Mouse (Mus musculus) cerebellum, adult 18-20 months (tissue): ENCODE results near the gene Pkmyt1.

Source experiments
- DNase-seq, 2 experiments: peaks; one replicate each; pipeline ENCODE4 v3.0.0; 2021

Pkmyt1 gene

DNA sequence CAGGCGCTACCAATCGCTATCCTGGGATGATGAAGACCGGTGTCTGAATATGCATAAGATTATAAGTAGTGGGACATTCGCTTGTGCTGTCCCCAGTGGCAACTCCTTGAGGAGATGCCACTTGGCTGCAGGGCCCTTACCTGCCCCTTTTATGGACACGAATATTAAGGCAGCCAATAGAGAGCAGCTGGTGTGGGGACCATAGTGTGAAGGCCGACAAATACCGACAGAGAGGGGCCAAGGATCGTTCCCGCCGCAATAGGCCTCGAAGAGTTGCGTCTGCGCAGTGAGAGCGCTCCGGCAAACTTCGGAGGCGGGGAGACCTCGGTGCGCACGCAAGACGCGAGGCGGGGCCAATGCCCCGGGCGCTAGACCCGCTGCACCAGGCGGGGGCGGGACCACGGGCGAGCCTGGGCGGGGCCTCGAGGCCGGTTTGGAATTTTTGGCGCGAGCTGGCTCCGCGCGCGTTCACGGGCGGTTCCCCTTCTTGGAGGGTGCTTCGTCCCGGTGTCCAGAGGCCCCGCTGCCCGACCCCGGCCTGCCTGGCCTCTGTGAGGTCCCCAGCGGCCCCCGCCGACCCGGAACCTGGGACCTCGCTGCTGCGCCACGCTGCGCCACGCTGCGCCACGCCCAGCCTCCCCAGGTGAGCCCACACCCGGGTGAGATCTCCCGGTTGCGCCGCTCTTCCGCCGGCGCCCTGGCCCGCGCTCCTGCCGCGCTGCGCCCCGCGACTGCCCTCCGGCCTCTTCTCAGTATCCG, at the start of gene Pkmyt1:
Pkmyt1 (plus strand) TSS at position 338 of the 759 bp plus-strand sequence.
- peak; percentile 95 to 97 for DNase-seq

DNA sequence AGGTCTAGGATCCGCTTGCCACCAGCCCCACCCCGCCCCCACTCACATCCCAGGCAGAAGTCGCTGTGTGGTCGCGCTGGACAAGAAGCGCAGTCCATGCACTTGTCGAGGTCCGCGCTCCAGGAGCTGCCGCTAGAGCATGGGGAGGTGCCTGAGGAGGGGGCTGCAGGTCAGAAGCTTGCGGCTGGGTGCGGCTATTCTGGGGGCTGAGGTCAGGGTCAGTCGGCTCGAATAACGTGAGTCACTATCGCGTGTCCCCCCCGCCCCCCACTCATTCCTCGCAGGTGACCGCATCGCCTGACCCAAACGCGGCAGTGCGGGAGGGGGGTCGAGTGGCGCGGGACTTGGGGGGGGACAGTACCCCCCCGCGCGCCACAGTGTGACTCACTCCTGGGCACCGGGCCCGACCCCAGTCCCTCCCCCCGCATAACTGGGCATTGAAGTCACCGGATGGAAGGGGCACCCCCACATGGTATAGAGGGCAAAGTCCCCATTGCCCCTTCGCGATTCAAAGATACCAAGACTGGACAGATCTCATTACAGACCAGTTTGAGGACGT, 49.6 kb upstream of the Pkmyt1 start:
- peak; percentile 63 to 76 for DNase-seq

DNA sequence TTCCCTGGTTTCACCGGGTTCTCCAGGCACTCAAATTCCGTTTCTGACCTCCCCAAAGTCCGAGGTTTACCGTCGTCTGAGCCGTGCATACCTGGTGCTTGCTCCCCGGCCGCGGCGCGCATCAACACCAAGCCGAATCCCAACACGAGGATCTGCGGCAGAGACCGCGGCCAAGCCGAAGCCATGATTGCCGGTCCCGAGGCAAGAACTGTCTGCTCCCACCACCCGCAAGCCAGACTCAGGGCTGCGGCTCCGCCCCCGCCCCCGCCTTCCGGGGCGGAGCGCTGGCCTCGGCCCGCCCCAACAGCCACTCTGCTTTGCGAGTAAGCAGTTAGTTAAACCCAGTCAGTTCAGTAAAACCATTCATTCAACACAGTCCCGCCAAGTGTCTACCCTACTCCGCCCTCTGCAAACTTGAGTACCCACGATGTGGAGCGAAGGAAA, 48.9 kb upstream of the Pkmyt1 start, which contains the start of gene Tnfrsf12a:
Tnfrsf12a (minus strand) TSS at position 233 of the 444 bp plus-strand sequence.
- DNase-seq: peak; percentile 88 to 90

DNA sequence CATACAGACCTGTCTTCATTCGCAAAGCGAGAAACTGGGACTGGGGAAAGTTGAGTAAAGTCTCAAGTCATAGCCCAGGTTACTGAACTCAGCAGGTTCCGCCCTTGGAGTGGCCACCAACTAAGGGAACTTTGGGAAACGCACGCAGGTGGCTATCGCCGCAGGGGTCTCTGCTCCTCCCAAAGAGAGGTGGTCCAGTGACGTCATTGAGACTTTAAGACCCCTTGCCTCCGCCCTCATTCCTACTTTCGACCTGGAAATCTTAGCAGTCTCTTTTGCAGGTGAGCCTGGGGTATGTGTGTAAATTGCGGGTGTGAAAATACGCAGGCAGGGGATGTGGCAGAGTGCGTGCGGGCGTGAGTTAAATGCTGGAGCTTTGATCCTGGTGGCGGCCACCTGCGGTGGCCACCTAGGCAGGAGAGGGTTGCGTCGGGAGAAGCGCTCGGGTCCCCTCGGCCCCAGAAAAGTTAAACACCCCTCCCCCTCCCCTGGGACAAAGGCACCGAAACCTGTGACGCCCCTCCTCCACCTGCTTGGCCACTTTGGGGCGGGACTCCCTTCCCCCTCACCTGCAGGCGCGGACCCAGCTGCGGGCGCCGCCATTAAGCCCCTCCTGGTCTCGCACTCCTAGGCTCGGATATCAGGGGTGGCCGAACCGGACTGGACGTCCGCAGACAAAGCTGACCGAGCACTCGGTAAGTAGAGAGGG, 46.9 kb upstream of the Pkmyt1 start, which contains the start of gene Cldn6:
Cldn6 (plus strand) TSS at position 123 of the 709 bp plus-strand sequence.
- no peak for DNase-seq

DNA sequence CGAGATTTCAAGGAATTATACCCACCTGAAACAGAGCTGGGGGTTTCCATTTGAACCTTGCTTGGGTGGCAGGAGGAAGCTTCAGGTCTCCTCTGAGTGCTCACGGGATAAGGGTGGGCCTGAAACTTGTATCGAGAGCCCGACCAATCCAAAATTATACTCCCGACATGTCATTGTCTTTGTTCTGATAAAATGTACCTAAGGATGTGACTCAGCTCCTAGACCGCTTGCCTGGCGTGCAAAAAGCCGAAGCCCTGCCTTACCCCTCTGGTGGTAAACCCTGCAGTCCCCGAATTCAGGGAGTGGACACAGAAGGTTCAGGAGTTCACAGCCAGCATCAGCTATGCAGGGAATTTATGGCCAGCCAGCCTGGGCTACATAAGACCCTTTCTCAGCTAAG, 45.8 kb upstream of the Pkmyt1 start:
- no peak for DNase-seq

DNA sequence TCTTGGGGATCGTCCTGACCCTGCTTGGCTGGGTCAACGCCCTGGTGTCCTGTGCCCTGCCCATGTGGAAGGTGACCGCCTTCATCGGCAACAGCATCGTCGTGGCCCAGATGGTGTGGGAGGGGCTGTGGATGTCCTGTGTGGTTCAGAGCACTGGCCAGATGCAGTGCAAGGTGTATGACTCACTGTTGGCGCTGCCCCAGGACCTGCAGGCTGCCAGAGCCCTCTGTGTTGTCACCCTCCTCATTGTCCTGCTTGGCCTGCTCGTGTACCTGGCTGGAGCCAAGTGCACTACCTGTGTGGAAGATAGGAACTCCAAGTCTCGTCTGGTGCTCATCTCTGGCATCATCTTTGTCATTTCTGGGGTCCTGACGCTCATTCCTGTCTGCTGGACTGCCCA, 45.0 kb upstream of the Pkmyt1 start:
- no peak for DNase-seq

DNA sequence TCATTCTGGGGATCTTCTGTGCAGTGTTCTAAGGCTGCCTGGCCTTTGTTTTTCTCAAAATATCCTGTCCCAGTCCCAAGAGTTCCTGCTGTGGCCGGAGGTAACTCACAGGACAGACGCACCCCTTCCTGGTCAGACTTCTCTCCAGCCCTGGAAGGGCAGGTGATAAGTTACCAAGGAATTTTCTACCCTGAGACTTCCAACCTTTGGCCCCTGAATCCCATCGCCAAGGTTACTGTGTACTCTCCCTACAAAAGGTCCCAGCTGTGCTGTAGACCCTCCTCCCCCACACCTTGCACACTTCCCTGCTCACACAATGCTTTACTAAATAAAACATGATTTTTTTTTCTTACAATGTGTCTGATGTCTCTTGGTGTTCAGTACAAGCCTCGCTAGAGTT, 44.0 kb upstream of the Pkmyt1 start:
- no peak for DNase-seq

DNA sequence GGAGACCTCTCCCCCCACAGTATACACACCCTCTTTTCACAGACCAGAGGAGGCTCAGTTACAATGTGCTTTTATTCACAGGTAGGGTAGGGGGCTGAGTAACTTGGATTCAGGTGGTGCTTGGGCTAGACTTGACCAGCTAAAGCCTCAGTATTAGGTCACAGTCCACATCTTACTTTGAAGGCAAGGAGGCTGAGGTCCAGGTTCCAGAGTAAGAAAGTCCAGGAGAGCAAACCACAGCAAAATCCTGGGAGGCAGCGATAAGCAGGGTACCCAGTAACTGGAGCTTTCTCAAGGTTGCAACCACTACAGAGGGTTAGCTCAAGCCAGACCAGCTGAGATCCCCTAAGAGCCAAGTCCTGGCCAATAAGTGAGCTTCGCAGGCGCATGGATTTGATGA, 43.6 kb upstream of the Pkmyt1 start:
- DNase-seq: no peak

DNA sequence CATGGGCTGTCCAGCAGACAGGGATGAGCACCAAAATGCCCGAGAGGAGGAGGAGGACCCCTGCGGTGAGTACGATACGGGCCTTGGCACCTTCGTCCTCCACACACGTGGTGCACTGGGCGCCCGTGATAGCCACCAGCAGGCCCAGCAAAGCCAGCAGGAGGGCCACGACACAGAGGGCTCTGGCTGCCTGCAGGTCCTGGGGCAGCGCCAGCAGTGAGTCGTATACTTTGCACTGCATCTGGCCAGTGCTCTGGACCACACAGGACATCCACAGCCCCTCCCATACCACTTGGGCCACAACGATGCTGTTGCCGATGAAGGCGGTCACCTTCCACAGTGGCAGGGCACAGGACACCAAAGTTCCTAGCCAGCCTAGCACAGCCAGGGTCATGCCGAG, 42.9 kb upstream of the Pkmyt1 start:
- DNase-seq: no peak

DNA sequence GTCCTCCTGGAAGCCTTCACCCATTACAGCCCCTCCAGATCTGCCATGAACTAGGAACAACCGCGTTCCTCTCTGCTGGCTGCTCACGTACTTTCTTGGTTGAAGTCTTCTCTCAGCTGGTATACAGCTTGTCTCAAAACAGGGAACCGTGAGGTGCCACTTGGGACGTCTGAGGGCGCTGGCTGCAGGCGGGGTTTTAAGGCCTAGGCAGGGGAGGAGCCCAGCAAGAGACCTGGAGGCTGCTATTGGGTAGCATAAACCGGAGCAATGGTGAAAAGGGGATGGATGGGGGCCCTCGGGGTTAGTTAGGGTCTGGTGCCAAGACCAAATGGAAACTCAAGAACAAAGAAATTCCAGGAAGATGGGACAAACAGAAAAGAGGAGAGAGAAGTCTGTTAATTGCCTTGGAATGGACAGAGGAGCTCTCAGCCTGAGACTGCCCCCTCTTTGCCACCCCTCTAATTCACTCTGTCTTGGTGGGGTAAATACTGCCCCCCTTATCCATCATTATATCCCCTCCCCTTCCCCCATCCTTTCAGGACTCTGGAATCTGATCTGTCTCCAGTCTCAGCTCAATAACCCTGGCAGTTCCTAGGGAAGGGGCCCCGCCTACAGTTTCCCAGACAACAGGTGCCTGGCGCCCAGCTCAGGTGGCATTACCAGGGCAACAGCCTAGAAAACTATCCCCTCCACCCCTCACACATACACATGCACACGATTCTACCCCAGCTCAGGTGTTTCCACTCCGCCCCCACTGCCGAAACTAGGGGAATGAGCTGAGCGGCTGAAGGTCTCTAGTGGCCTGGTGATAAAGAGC, 42.1 kb upstream of the Pkmyt1 start, which contains the start of gene Cldn9:
Cldn9 (minus strand) TSS at position 171 of the 817 bp plus-strand sequence.
- no peak for DNase-seq

DNA sequence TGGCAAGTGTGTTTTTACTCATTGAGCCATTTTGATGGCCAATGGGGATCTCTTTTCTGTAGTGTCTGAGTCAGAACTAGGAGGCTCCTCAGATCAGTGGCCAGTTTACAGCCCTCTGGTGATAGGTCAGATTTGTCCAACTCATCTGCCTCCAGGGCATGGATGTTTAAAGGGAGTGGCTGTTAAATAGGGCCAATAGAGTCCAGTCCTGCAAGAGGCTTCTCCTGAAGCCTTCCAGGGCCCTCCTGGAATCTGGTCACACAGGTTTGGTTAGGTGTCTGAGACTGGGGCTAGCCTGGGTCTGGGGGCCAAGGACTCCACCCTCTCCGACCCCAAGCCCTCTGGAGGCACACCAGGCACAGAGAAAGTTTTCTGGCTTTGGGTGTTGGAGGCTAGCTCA, 31.6 kb upstream of the Pkmyt1 start:
- no peak for DNase-seq

DNA sequence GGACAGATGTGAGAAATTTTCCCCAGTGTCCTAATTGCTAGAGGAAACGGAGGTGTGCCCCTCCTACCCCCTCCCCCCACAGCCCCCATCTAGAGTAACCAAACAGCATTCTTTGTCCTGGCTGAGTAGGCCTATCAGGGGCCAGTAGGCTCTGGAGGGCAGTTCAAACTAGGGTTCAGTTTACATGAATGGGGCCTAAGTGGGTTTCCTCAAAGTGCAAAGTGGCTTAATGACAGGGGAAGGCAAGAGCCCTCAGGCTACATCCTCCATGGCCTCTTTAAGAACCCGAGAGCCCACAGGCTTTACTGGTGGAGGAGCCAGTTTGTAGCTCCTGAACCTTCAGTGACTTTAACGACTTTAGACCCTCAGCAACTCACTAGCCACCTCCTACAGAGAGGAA, 30.3 kb upstream of the Pkmyt1 start:
- no peak for DNase-seq

DNA sequence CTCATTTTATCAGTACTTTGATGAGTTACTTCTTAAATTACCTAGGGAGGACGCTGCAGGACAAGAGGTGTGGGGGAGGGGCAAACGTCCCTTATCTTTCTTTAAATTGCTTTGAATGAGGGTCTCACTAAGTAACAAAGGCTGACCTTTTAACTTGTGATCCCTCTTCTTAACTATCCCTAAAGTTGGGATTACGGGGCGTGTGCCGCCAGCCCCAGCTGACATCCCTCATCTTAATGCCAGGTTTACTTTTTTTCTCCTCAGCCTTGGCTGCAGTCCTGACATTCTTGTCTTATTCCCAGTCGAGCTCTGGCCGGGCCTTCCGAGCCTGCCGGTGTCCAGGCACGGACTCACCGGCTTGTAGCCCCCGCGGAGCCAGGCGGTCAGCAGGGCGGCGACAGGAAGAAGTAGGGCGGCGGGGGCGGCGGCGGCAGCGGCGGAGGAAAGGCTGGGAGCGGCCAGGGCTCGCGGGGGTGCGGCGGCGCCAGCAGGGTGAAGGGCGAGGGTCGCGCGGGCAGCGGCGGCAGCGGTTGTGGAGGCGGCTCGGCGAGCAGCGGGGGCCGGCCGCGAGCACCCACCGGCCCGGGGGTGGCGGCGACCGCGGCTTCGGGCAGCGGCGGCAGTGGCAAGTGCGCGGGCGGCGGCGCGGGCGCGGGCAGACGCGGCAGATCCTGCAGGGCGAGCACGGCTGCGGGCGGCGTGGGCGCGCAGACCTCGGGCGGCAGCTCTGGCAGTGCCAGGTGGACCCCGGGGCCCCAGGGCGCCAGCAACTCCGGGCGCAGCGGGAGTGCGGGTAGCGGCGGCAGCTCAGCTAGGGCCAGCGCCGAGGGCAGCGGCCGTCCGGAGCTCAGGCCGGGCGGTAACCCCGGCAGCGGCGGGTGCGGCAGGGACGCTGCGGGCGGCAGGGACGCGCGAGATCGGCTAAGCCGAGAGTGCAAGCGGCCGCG, 26.7 kb upstream of the Pkmyt1 start:
- DNase-seq: peak; percentile 71 to 75

DNA sequence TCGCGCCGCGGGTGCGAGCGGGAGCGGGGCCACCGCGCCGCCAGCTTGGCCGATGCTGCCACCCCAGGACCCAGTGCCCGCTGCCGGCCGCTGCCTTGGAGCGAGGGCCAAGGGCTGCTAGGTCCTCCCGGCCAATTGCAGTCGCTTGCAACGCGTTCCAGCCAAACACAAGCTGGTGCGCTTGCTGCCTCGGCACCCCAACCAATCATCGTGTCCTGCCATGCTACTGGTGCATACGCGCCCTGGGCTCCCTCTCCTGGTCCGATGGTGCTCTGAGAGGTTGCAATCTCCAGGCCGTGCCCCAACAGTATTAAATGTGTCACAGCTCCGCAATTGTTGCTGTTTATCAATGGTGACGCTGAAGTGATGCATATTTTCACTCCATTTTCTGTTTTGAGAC, 26.1 kb upstream of the Pkmyt1 start:
- DNase-seq: peak; percentile 95 to 98

DNA sequence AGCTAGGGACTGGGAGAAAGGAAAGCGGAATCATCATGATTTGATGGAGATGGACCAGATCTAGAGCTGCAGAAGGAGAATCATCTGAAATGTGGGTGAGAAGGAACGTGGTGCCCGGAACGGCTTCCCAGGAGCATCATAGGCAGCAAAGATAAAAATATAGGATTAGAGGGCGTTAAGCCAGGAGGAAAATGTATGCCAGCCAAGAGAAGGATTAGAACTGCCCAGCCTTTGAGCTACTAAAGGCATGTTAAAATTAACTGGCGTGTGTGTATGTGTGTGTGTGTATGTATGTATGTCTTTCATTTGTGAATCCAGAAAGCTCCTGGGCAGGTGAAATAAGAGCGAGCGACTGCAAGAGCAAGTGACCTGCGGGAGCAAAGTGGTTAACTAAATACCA, 22.8 kb upstream of the Pkmyt1 start:
- DNase-seq: no peak

DNA sequence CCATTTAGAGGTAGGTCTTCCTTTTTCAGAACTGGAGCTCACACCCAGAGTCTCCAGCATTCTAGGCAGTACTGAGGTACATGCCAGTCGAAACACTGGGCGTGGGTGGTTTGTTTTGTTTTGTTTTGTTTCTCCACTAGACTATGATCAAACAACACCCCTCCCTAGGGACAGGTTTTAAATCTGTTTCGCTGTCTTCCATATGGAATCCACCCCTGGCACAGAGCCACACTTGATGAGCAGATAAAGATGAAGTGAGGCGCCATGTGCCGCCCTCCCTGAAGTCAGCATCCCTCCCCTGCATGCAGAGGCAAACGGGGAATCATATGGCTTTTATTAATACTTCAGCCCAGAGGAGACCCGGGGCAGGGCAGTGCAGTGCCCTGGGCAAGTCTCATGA, 21.4 kb upstream of the Pkmyt1 start:
- no peak for DNase-seq

DNA sequence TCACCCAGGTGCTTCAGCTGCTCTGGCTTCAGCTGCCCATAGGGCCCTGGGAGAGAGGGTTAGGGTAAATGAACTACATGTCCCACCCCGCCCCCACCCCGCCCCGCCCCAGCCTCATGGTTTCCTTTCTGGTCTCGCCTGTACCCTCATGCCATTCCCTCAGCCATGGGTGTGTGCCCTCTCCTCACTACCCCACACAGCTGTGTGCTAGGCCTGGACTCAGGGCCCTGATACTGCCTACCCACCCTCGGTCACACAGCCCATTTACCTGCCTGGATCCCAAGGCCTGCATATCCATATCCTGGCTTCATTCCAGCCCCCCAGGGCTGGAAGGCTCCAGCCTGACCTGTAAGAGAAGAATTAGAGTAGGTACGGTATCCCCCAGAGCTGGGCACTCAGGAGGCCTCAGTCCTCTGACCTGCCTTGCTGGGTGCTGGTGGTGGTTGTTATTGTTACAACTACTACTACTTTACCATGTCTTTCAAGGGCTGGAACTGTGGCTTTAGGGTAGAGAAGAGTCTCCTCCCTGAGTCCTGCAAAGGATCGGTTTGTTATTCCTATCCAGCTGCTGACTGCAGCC, 20.5 kb upstream of the Pkmyt1 start:
- no peak for DNase-seq

DNA sequence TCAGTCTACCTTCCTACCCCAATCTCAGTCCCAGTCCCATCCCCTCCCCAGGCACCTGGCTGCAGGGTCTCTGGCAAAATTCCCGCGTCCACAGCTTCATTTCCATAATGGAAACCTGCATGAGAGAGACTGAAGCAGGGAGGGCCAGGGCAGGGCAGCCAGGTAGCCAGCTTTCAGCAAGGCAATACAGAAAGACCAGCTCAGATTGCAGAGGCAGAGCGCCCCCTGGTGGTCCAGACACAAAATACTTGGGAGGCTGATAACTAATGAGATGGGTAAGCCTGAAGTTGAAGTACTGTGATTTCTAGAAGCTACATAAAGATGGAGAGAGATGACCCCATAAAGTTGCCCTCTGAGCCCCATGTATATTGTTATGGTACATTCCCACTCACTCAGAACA, 19.9 kb upstream of the Pkmyt1 start:
- DNase-seq: peak; percentile 80 to 89

DNA sequence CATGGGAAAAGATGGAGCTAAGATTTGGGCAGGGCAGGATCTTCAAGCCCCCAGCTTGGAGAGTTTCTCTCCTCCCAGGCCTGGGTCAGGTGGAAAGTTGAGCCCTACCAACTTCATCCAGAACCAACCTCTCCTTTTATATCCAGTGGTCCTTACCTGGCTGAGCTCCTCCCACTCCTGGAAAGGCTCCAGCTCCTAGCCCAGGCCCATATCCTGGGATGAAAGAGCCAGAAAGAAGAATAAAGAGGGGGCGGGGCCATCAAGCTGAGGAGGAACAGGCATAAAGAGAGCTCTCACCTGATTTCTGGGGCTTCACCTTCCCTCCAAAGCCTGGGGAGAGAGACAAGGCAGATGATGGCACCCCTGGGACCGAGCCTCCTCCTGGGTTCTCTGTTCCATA, 9.1 kb upstream of the Pkmyt1 start:
- DNase-seq: no peak

DNA sequence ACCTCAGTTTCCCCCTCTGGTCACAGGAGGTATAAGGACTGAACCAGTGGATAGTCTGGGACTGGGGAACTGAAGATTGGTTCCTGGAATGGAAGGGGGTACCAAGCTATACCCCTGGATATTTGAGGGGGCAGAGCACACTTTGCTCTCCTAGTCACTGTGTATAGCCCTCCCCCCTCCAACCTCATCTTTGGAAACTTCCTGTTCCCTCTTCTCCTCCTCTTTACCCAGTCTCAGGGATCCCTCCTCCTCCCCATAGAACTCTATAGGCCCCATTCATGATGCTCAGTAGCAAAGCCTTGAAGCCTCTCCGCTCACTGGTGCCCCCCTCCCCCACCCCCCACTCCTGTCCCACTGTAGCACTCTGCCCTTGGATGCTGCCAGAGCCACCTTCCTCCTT, 6.7 kb upstream of the Pkmyt1 start:
- DNase-seq: no peak

DNA sequence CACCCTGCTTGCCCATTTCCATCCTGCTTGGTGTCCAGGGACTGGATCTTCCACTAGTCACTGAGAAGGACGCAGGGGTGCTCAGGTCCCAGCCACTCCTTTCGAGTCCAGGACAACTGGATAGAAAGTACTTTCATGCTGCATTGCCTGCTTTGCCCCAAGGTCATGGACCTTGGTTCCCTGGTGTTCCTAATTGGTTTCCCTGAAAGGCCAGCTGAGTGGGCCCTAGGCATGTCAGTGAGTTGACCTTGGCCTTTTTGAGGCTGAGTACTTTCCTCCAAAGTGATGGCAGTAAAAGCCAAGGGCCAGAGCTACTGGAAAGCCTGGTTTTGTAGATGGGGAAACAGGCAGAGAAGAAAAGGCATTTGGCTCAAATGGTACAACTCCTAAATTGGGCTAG, 4.2 kb upstream of the Pkmyt1 start:
- no peak for DNase-seq
